Mouse (Mus musculus) brain, embryonic 14.5 days (tissue): ENCODE measurements at regions not wholly inside any gene's neighbourhood (a gene's known extent, or its start where the extent isn't known, plus 50 kb on each side); places are given as distances from the start of the nearest gene placed in this dataset.

ENCODE experiments used
- DNase-seq: peaks from one replicate; pipeline ENCODE4 v3.0.0-alpha.2; 2011; ENCODE audit warnings: low read depth
- CTCF ChIP-seq: fragments of 200-500 bp; IDR thresholded peaks from 2 replicates; pipeline ENCODE4 v1.5.1; 2012; ENCODE audit warnings: inconsistent platforms, mild to moderate bottlenecking, moderate library complexity, borderline replicate concordance; ENCODE audit not compliant: insufficient read depth, insufficient read length; ENCODE audit errors: extremely low read depth
- POLR2A ChIP-seq: fragments of 200-500 bp; IDR thresholded peaks from 2 replicates; pipeline ENCODE4 v1.6.1; 2012; ENCODE audit warnings: mild to moderate bottlenecking, inconsistent platforms, borderline replicate concordance; ENCODE audit not compliant: poor library complexity, insufficient read depth, insufficient read length, severe bottlenecking; ENCODE audit errors: extremely low read depth

GRCm38 (mm10) chr2:131685326-131685725 lies 123.2 kb upstream of the Adra1d start:
- no peak for DNase-seq
- no peak for TF ChIP-seq POLR2A
- TF ChIP-seq CTCF = no peak

GRCm38 (mm10) chr2:131683734-131684133 lies 121.7 kb upstream of the Adra1d start:
- DNase-seq = no peak
- TF ChIP-seq POLR2A (no peak), CTCF (no peak)

- TF ChIP-seq POLR2A (no peak), CTCF (no peak)
- no peak for DNase-seq
These were observed 116.4 kb upstream of the Adra1d start for GRCm38 (mm10) chr2:131678484-131678883.

- DNase-seq = no peak
- TF ChIP-seq CTCF (no peak), POLR2A (no peak)
These were observed 114.7 kb upstream of the Adra1d start for GRCm38 (mm10) chr2:131676736-131677135.

- no peak for DNase-seq
- TF ChIP-seq POLR2A = no peak
- no peak for TF ChIP-seq CTCF
These were observed 112.8 kb upstream of the Adra1d start for GRCm38 (mm10) chr2:131674872-131675271.

- no peak for DNase-seq
- no peak for TF ChIP-seq CTCF
- TF ChIP-seq POLR2A = no peak
These were observed 111.3 kb upstream of the Adra1d start for GRCm38 (mm10) chr2:131673351-131673750.

GRCm38 (mm10) chr2:131672646-131673045 lies 110.6 kb upstream of the Adra1d start:
- no peak for TF ChIP-seq CTCF
- TF ChIP-seq POLR2A = no peak
- no peak for DNase-seq

GRCm38 (mm10) chr2:131672223-131672622 lies 110.1 kb upstream of the Adra1d start:
- TF ChIP-seq POLR2A = no peak
- TF ChIP-seq CTCF = no peak
- no peak for DNase-seq

GRCm38 (mm10) chr2:131670876-131671275 lies 108.8 kb upstream of the Adra1d start:
- no peak for TF ChIP-seq CTCF
- TF ChIP-seq POLR2A = no peak
- no peak for DNase-seq

- no peak for DNase-seq
- TF ChIP-seq CTCF = no peak
- TF ChIP-seq POLR2A = no peak
These were observed 105.8 kb upstream of the Adra1d start for GRCm38 (mm10) chr2:131667874-131668273.

GRCm38 (mm10) chr2:131666841-131667364 lies 104.8 kb upstream of the Adra1d start:
- TF ChIP-seq POLR2A (no peak), CTCF (no peak)
- DNase-seq = no peak

GRCm38 (mm10) chr2:131664575-131664974 lies 102.5 kb upstream of the Adra1d start:
- TF ChIP-seq CTCF = no peak
- DNase-seq = no peak

- TF ChIP-seq POLR2A (no peak), CTCF (no peak)
- no peak for DNase-seq
These were observed 101.2 kb upstream of the Adra1d start for GRCm38 (mm10) chr2:131663199-131663809.

- DNase-seq = no peak
- TF ChIP-seq POLR2A (no peak), CTCF (no peak)
These were observed 90.1 kb upstream of the Adra1d start for GRCm38 (mm10) chr2:131652197-131652596.

- DNase-seq = no peak
- no peak for TF ChIP-seq CTCF
- TF ChIP-seq POLR2A = no peak
These were observed 88.6 kb upstream of the Adra1d start for GRCm38 (mm10) chr2:131650611-131651153.

GRCm38 (mm10) chr2:131644166-131644858 lies 82.2 kb upstream of the Adra1d start:
- TF ChIP-seq CTCF = no peak
- no peak for TF ChIP-seq POLR2A
- DNase-seq = no peak
